Mouse (Mus musculus): ENCODE data around the gene Clec18a. TPM values are rescaled to one million over a fixed set of nuclear protein-coding genes. Genes with fewer than 3 reads are reported as not detected.
"Not testable (repeated sequence)": the region's sequence is repeated elsewhere in the genome, so short reads cannot be mapped to it uniquely, and the experiment has no call there.

Clec18a gene
- polyA plus RNA-seq, 1 experiment from 2014 or later = 0.13 TPM

DNA sequence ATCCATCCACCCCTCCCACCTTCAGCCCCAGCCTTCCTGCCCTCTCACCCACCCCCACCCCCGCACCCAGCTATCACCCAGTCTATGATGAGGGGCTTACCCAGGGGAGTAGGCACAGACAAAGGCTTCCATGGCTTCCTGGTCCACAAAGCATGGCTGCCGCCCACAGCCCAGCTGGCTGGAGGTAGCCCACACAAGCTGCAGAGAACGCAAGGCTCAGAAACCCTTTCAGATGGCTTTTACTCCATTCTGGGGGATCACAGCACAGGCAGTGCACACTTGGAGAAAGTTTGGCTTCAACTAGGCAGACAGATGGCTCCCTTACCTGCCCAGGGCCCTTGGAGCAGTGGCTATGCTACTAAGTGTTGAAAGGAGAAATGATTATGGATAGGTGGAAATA is 16.3 kb downstream of the Clec18a start:
- Histone ChIP-seq H3K9me3 (no peaks in the 10 kb centered on the region), H3K36me3 (no peaks in the 10 kb centered on the region), H3K27me3 (replicated peaks) (no peaks in the 10 kb centered on the region), H3K4me3 (replicated peaks) (no peak overlapping the region), H3K27ac (no peak overlapping the region), H3K4me2 (replicated peaks) (no peak overlapping the region), H3K4me1 (replicated peaks) (0 out of 2 replicates have a peak, but pooled peaks cover 3% of the 10 kb centered on the region), H3K9ac (no peak overlapping the region)
- ATAC-seq = no peak
- 77% methylated on average over 3 of the region's 3 CpGs for WGBS

DNA sequence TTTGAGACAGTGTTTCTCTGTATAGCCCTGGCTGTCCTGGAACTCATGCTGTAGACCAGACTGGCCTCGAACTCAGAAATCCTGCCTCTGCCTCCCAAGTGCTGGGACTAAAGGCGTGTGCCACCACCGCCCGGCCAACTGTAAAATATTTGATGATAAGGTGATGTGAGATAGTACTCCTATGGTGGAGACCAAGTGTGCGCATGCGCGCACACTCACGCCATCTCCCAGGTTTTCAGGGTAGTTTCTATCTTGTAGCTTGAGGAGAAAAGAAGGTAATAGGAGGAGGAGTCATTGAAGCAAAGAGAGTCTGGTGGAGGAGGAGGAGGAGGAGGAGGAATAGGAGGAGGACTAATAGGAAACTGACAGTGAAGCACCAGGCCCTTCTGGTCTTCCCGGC is 23.6 kb downstream of the Clec18a start:
- H3K36me3 ChIP-seq; H3K27ac ChIP-seq; H3K27me3 ChIP-seq (replicated peaks); H3K4me3 ChIP-seq (replicated peaks); H3K9me3 ChIP-seq; H3K9ac ChIP-seq; H3K4me1 ChIP-seq (replicated peaks); H3K4me2 ChIP-seq (replicated peaks); ATAC-seq: not testable (repeated sequence)
- 92% methylated on average over 9 of the region's 9 CpGs for WGBS

DNA sequence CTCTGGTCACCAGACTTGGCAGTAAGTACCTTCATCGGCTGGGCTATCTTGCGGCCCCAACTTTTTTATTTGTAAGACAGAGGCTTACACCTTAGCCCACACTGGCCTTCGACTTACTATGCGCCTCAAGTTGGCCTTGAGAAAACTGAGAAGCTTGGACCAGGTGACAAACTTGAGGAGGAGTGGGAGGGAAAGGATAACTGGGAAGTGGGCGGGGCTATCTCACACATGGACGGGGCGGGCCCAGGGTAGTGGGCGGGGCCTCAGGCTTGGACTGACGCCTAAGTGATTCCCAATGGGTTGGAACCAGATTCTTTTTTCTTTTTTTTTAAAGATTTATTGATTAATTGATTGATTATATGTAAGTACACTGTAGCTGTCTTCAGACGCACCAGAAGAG is 24.8 kb downstream of the Clec18a start:
- Histone ChIP-seq H3K4me1 (replicated peaks) (no peaks in the 10 kb centered on the region), H3K4me3 (replicated peaks) (no peak overlapping the region), H3K27ac (no peak overlapping the region), H3K36me3 (no peaks in the 10 kb centered on the region), H3K27me3 (replicated peaks) (no peaks in the 10 kb centered on the region), H3K9me3 (no peaks in the 10 kb centered on the region), H3K9ac (no peak overlapping the region), H3K4me2 (replicated peaks) (no peak overlapping the region)
- no peak for ATAC-seq
- WGBS = 34% methylated on average over 10 of the region's 10 CpGs

DNA sequence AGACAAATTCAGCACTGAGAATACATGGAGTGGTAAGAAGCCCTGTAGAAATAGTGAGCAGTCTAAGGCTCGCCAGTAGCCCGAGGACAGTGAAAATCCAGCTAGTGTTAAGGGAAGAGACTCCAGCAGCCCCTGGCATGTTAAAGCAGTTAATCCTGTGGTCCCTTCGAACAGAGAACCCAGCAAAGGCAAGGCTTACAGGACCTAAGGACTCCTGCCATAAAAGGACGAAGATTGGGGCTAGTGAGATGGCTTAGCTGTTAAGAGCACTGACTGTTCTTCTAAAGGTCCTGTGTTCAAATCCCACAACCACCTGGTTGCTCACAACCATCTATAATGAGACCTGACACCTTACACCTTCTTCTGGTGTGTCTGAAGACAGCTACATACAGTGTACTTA is 25.9 kb downstream of the Clec18a start:
- 61% methylated on average over 4 of the region's 4 CpGs for WGBS

DNA sequence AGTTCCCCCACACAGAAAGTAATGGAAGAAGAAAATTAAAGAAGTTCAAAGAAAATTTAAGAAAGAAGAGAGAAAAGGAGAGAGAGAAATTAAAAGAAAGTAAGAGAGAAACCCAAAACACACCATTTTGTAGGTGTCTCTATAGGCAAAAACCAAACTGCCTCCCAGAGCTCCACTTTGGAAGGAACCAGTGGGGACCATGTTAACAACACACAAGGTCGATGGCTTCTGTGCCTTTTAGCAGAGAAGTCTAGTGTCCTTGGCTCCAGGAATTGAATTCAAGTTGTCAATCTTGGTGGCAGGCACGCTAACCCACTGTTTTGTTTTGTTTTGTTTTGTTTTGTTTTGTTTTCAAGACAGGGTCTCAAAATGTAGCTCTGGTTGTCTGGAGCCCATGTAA is 29.3 kb downstream of the Clec18a start:
- Histone ChIP-seq H3K9ac (no peak overlapping the region), H3K4me2 (replicated peaks) (peak overlapping the region; percentile 90), H3K4me3 (replicated peaks) (no peak overlapping the region), H3K27ac (no peak overlapping the region), H3K27me3 (replicated peaks) (no peaks in the 10 kb centered on the region), H3K9me3 (no peaks in the 10 kb centered on the region), H3K4me1 (replicated peaks) (peaks cover 21% of the 10 kb centered on the region), H3K36me3 (no peaks in the 10 kb centered on the region)
- no peak for ATAC-seq
- 57% methylated on average over 2 of the region's 2 CpGs for WGBS

More for the DNA sequence above, 25.9 kb downstream of the Clec18a start:
- Histone ChIP-seq H3K36me3 (no peaks in the 10 kb centered on the region), H3K9me3 (no peaks in the 10 kb centered on the region), H3K4me3 (replicated peaks) (no peak overlapping the region), H3K27ac (no peak overlapping the region), H3K27me3 (replicated peaks) (no peaks in the 10 kb centered on the region), H3K4me1 (replicated peaks) (peaks cover 1% of the 10 kb centered on the region), H3K9ac (no peak overlapping the region), H3K4me2 (replicated peaks) (no peak overlapping the region)
- ATAC-seq = no peak

DNA sequence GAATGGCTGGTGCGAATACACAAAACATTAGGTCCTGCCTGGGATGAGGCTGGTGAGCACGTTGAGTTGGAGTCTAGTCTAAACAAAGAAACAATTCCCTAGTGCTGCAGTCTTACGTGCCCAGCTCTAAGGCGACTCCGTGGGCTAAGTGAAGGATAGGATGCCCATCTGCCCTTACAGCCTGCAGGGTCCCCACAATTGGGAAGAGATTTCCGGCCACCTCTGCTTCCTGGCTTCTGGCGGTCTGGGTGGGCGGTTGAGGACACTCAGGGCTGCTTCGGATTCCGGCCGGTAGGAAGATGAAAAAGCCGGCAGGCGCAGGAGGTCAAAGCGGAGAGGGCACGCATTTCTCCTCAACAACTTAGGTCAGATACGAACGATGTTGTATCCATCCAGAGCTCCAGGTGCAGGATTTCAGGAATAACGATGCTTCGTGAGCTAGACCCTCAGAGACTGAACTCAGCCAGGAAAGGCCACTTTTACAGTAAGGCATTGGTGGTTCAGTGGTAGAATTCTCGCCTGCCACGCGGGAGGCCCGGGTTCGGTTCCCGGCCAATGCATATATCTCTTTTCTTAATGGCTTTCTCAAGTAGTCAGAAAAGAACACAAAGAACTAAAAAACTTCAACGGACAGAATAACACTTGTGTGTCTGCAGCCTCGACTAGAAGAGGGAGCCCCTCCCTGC is 30.0 kb downstream of the Clec18a start:
- Histone ChIP-seq H3K4me3 (replicated peaks) (peak overlapping the region; percentile 54), H3K27ac (no peak overlapping the region; the same call in 1 of the 2 replicates), H3K27me3 (replicated peaks) (no peaks in the 10 kb centered on the region), H3K4me2 (replicated peaks) (peak overlapping the region; percentile 90), H3K36me3 (no peaks in the 10 kb centered on the region), H3K9ac (peak overlapping the region; percentile 38), H3K9me3 (no peaks in the 10 kb centered on the region), H3K4me1 (replicated peaks) (peaks cover 27% of the 10 kb centered on the region)
- under 1% methylated on average over 27 of the region's 27 CpGs for WGBS
- ATAC-seq = peak; percentile 87

DNA sequence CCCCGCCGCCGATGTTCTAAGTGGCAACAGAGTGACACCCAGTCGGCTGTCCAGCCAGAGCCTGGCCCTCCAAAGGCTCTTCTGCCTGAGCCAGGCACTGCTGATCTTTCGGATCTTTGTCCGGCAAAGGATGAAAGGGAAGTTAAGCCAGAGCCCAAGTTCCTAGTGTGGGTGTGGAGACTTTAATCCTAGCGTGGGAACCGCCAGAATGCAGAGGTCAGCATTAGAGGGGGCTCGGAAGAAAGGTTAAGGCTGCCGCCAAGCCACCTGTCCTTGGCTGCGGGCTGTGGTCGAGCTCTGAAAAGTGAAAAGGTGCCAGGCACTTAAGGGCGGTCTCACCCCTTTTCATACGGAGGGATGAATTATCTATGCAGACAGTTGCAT is 30.5 kb downstream of the Clec18a start:
- Histone ChIP-seq H3K9me3 (no peaks in the 10 kb centered on the region), H3K27ac (no peak overlapping the region), H3K36me3 (no peaks in the 10 kb centered on the region), H3K4me2 (replicated peaks) (peak overlapping the region; percentile 90), H3K27me3 (replicated peaks) (no peaks in the 10 kb centered on the region), H3K9ac (peak overlapping the region; percentile 38), H3K4me3 (replicated peaks) (peak overlapping the region; percentile 54), H3K4me1 (replicated peaks) (peaks cover 32% of the 10 kb centered on the region)
- ATAC-seq = peak; percentile 18; the same call in 1 of the 2 replicates
- 2% methylated on average over 14 of the region's 14 CpGs for WGBS

DNA sequence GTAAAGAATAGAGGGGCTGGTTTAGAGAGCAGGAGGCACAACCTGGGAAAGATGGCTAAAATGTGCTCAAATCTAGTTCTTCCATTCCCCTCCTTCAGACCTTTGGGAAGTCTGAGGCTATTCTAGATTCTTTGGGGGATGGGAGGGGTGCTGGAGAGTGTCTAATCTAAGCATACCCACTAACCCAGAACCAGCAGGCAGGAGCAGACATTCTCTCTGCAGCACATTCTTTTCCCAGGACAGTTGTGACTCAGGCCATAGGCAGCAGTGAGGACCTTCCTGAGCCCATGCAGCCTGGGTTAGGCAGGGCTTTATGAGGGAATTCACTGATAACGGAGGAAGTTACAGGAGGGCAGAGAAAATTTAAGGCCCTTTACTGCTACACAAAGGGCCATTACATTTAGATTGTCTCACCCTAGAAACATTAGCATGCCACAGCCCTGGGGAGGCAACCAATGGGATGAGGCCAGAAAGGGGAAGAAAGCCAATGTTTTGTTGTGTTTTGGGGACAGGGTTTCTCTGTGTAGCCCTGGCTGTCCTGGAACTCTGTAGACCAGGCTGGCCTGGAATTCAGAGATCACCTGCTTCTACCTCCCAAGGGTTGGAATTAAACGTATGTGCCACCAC is 33.2 kb downstream of the Clec18a start:
- peaks cover 13% of the 10 kb centered on the region for H3K36me3 ChIP-seq
- H3K27me3 ChIP-seq (replicated peaks) = no peaks in the 10 kb centered on the region
- no peak for ATAC-seq
- H3K27ac ChIP-seq = 0 out of 2 replicates have a peak overlapping the region, but pooled peaks have one; percentile 3
- H3K4me1 ChIP-seq (replicated peaks) = peaks cover 32% of the 10 kb centered on the region
- no peak overlapping the region for H3K4me2 ChIP-seq (replicated peaks)
- WGBS = 54% methylated on average over 2 of the region's 2 CpGs
- no peak overlapping the region for H3K4me3 ChIP-seq (replicated peaks)
- H3K9me3 ChIP-seq = no peaks in the 10 kb centered on the region
- no peak overlapping the region for H3K9ac ChIP-seq

DNA sequence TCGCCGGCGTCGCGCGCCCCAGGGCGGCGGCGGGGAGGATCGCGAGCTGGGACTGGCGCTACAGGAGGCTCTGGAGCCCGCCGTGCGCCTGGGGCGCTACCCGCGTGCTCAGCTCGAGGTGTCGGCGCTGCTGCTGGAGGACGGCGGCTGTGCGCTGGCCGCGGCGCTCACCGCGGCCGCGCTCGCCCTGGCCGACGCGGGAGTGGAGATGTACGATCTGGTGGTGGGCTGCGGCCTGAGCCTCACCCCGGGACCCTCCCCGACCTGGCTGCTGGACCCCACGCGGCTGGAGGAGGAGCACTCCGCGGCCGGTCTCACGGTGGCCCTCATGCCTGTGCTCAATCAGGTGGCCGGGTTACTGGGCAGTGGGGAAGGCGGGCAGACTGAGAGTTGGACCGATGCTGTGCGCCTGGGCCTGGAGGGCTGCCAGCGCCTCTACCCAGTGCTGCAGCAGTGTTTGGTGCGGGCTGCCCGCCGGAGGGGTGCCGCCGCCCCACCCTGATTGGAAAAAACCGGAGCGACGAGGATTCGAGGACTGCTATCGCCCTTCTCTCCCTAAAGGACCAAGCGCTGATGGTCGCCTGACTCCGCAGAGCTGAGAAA is 35.4 kb downstream of the Clec18a start:
- Histone ChIP-seq H3K9ac (peak overlapping the region; percentile 92), H3K27me3 (replicated peaks) (no peaks in the 10 kb centered on the region), H3K27ac (peak overlapping the region; percentile 89), H3K4me3 (replicated peaks) (peak overlapping the region; percentile 97), H3K36me3 (peaks cover 36% of the 10 kb centered on the region), H3K4me1 (replicated peaks) (peaks cover 32% of the 10 kb centered on the region), H3K4me2 (replicated peaks) (peak overlapping the region; percentile 84), H3K9me3 (no peaks in the 10 kb centered on the region)
- ATAC-seq = peak; percentile 74
- WGBS = under 1% methylated on average over 63 of the region's 63 CpGs

DNA sequence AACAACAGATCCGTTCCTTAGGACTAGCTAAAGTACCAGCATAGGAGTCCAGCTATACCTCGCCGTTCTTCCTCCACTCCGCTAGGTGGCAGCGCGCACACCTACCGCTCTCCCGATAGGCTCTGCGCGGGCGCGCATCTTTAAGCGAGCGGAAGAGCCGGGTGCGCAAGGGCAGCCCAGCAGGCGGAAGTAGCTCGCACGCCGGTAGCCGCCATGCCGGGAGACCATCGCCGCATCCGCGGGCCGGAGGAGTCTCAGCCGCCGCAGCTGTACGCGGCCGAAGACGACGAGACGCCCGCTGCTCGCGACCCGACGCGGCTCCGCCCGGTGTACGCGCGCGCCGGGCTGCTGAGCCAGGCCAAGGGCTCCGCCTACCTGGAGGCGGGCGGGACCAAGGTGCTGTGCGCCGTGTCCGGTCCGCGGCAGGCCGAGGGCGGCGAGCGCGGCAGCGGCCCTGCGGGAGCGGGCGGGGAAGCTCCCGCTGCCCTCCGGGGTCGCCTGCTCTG is 36.0 kb downstream of the Clec18a start, which contains the start of gene Exosc6:
Gene Exosc6, plus strand, starts transcription at position 182 of the 506 bp plus-strand sequence.
- under 1% methylated on average over 68 of the region's 68 CpGs for WGBS
- H3K27me3 ChIP-seq (replicated peaks) = no peaks in the 10 kb centered on the region
- peak within 1 kb of the TSS; percentile 92 for H3K9ac ChIP-seq
- peak; percentile 94 for ATAC-seq
- H3K9me3 ChIP-seq = no peaks in the 10 kb centered on the region
- peaks cover 39% of the 10 kb centered on the region for H3K36me3 ChIP-seq
- peak within 1 kb of the TSS; percentile 97 for H3K4me3 ChIP-seq (replicated peaks)
- H3K4me1 ChIP-seq (replicated peaks) = peaks cover 30% of the 10 kb centered on the region
- peak within 1 kb of the TSS; percentile 89 for H3K27ac ChIP-seq
- peak within 1 kb of the TSS; percentile 84 for H3K4me2 ChIP-seq (replicated peaks)

DNA sequence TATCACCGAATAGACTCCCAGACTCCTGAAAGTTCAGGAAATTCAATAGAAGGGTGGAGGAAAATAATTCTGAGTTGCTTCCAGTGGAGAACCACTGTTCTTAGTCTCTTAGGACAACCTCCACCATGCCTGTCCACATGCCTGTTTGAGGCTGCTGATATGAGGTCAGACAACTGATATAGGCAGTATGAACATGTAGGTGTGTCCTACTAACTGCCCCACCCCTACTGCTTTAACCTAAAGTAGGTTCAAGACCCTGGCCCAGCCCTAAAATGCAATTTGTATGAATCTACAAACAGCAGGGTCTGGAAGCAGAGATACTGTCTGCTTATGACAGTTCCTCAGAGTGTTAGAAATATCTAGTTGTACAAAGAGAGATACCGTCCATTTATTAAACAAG is 36.6 kb downstream of the Clec18a start:
- no peak; the same call in 1 of the 2 replicates for ATAC-seq
- Histone ChIP-seq H3K9ac (no peak overlapping the region), H3K9me3 (no peaks in the 10 kb centered on the region), H3K36me3 (peaks cover 39% of the 10 kb centered on the region), H3K4me2 (replicated peaks) (no peak overlapping the region), H3K27me3 (replicated peaks) (no peaks in the 10 kb centered on the region), H3K27ac (no peak overlapping the region), H3K4me3 (replicated peaks) (no peak overlapping the region), H3K4me1 (replicated peaks) (peaks cover 25% of the 10 kb centered on the region)
- WGBS = 64% methylated on average over 2 of the region's 2 CpGs

DNA sequence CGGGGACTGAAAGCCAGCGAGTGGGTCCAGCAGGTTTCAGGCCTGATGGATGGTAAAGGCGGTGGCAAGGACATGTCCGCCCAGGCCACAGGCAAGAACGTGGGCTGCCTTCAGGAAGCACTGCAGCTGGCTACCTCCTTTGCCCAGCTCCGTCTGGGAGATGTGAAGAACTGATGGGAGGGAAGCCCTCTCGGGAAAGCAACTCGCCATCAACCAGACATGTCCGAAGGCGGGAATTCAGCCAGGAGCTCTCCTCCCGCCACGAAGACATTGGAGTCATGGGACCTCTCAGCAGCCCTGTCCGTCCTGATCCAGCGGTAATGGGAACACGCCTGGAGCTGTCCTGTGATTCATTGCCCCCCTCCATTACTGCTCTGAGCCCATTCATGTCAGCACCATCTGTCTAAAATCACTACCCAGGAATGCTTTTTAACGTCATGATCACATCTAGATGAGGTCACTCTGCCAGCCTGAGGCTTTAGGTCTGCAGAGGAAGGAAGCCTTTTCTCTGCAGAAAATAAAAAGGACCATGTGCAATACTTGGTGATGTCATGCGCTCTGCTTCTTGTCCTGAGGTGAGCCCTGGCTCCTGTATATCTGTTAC is 37.1 kb downstream of the Clec18a start:
- WGBS = 84% methylated on average over 17 of the region's 17 CpGs
- Histone ChIP-seq H3K4me3 (replicated peaks) (no peak overlapping the region), H3K9ac (no peak overlapping the region), H3K36me3 (peaks cover 44% of the 10 kb centered on the region), H3K27me3 (replicated peaks) (no peaks in the 10 kb centered on the region), H3K9me3 (no peaks in the 10 kb centered on the region), H3K4me1 (replicated peaks) (peaks cover 22% of the 10 kb centered on the region), H3K27ac (no peak overlapping the region), H3K4me2 (replicated peaks) (no peak overlapping the region)
- no peak for ATAC-seq
